Mouse (Mus musculus) thymus, postnatal 25 days (tissue): ENCODE results near the gene Map4k5.

Experiments
- DNase-seq: peaks from one replicate; pipeline ENCODE4 v3.0.0; 2022

Gene Map4k5

DNA sequence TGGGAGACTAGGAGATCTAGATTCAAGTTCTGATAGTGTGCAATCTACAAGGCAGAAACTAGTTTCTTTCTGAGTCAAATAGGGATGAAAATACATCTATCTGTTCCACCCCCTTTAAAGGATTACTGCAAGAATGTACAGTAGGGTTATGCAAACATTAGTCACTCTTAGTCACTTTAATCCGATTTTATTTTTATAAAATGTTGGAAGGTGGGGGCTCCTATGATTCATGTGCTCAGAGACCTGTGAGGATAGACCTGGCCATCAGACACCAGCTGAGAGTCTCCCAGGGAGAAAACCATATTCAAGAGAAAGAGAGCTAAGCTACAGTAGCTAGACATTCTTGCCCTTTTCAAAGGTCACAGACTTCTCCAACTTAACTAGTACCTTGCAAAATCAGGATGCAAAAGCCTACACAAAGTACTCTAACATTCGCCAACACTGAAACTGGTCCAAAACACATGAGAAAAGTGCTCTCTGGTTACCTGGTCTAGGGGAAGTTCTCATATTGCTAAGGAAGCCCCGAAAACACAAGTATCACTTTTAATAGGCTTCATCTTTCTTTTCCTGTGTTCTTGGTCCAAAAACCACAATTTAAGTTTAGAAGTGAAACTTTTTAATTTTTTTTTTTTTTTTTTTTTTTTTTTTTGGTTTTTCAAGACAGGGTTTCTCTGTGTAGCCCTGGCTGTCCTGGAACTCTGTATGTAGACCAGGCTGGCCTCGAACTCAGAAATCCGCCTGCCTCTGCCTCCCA is 7.7 kb downstream of the Map4k5 start:
- no peak for DNase-seq

DNA sequence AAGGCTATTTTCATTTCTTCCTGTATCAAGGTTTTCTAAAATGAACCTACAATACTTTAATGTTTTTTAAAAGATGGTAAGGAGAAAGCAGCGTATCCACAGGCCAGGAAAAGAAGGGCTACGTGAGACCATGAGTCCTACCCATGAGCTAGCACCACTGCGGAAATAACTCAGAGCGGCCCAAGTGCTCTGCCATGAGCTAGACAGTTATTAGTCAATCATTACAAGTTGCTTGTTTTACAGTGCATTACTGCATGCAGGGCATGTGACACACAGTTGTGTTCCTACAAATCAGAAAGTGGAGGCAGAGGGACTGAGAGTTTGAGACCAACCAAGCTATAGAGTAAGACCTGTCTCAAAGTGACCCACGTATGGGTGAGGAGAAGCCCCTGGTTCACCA is 8.9 kb downstream of the Map4k5 start:
- no peak for DNase-seq

DNA sequence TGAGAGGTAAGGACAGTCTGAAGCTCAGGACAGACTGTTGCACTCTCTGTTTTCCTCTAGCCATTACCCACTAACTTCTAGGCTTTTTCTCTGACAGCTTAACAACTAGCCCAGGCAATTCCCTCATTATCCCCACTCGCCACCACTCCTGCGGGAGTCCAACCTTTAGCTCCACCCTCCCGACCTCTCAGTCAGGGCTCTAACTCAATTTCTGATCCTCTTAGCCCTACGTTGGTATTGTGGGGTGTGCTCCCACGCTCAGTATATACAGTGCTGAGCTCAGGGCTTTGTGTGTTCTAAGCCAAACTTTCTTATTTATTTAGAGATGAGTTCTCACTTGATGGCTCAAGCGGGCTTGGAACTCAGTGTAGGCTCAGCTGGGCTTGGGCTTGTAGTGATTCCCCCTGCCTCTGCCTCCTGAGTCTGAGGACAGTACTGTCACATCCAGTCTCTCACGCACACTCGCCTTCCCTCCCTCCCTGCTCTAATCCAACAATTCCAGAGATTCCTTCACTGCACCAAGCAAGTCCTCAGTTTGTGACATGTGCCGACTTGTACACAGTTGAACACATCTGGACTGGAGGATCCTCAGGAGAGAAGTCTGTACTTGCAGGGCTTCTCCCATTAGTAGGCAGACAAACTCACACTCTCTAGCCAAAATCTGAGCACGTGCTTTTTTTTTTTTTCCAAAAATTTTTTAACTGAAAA is 11.6 kb downstream of the Map4k5 start:
- DNase-seq = no peak

DNA sequence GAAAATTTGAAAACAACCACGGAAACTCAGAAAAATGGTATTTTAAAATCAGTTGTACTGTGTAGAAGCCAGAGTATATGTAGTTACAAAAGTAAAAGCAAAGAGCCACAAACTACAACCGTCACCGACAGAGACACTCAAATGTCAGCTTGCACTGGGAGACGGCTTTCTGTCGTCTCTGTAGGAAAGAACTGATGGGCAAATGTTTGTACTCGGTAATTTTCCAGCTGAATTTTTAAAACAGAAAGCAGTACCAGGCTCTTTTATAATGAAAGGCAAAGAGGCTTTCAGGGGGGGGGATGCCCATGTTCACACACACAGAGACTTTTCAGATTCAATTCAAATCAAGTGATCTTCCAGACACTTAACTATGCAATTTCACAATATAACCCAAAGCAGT is 13.3 kb downstream of the Map4k5 start:
- DNase-seq = no peak

DNA sequence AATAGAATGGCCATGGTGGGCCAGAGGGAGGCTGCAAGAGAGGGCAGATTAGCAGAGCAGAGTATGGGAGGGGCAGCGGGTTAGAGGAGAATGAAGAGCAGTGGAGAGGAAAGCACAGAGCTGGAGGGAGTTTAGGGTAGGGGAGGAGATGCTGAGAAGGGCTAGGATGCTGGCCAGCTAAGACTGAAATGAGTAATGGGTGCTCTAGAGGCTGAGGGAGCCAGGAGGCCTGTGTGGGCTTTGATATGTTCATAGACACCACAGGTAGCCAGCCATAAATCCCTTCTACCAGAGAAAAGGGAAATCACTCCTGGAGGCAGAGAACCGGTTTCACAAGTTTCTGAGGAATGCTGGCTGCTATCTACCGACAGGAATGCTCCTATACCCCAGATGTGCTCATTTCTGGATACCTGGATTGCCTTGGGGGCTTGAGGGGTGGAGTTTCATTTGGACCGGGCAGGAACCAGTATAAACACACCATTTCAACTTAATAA is 13.8 kb downstream of the Map4k5 start:
- no peak for DNase-seq

DNA sequence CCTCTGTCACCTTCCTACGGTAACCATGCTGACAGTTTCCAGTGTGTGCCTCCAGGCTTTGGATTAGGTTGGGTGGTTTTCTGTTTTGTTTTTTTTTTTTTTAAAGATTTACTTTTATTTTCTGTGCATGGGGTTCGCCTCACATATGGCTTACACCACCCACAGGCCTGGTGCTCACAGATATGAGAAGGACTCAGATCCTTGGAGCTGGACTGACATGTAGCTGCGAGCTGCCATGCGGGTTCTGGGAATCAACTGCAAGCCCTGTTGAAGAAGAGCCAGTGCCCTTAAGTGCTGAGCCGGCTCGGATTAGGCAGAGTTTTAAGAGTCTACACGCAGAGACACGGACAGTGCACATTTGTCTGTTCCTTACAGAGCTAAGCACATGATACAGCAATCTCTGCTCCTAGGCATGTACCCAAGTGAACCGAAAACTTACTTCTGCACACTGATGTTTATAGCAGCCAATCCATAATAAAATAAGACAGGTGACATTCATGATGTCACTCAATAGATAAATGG is 15.1 kb downstream of the Map4k5 start:
- no peak for DNase-seq

DNA sequence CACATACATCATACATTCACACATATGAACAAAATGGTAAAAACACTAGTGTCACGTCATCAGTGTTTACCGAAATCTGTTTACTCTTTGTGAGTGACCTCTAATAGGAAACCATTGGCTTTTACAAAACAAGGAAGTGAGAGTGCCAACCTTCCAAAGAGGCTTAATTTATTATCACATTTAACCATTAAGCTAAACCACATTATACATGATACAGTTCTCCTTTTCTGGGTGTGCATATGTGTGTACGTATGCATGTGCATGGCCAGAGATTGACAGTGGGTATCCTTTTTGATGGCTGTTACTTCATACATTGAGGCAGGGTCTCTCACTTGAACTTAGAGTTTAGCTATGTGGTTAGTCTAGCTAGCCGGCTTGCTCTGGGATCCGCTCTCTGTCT is 21.4 kb downstream of the Map4k5 start:
- no peak for DNase-seq

DNA sequence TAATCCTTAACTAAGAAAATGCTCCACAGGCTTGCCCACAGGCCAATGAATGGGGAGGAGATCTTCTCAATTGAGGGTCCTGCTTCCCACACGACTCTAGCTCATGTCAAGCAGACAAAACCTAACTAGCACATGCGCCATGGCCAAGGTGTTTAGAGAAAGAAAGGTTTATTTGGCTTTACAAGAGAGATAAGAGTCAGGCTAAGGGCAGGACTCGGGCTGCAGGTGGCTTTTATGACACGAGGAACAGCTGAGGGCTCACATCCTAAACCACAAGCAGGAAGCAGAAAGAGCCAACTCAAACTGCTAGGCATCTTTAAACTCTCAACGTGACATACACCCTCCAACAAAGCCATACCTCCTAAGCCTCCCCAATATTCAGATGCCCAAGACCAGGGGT is 25.7 kb downstream of the Map4k5 start:
- DNase-seq = peak; percentile 51

DNA sequence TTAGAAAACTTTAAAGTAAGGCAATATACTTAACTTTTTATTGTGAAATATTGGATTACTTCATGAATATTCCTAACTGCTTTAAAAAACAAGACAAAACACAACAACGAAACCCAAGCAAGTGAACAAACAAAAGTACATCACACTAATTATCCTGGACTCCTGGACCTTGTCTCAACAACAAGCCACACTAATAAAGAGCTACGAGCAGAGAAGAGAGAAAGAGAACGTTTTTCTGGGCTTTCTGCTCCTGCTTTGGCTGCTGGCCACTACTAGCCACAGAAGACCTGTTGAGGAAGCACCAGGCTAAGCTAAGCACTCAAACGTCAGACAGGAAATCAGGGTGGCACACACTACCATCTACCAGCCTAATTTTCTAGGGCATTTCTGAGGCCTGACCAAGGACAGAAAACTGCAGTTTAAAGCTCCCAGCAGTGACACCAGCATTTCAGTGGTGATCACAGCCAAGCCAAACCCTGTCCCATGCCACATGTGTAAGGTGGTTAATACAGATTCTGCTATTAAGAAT is 28.8 kb downstream of the Map4k5 start:
- peak; percentile 12 for DNase-seq

DNA sequence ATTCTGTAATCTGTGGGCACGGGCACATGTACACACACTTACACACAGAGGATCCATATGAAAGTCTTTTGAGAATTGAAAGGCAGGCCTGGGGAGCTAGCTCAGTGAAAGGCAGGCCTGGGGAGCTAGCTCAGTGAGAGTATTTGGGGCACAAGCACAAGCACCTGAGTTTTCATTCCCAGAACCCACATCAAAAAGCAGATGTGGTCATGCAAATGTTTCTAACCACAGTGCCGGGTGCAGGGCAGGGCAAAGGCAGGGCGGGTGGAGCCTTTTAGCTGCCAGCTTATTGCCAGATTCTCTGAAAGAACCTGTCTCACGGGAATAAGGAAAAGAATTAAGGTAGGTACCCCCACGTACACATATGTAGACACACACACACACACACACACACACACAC is 29.5 kb downstream of the Map4k5 start:
- peak; percentile 78 for DNase-seq

DNA sequence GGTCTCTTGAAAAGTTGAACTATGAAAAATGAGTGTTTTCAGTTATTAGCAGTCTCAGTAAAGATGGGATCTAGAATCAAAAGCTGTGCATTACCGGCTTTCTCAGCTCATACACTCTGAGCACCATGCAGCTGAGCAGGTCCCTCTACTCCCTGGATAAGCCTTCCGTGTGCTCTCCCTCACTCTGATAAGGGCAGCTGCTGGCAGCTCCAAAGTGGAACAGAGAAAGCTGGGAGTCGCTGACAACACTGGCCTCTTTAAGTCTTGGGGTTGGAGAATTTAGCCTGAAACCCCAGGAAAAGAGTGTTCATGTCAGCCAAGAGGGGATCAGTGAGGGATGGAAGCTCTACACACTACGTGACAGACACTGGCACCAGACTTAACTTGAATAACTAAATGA is 34.2 kb downstream of the Map4k5 start:
- no peak for DNase-seq

DNA sequence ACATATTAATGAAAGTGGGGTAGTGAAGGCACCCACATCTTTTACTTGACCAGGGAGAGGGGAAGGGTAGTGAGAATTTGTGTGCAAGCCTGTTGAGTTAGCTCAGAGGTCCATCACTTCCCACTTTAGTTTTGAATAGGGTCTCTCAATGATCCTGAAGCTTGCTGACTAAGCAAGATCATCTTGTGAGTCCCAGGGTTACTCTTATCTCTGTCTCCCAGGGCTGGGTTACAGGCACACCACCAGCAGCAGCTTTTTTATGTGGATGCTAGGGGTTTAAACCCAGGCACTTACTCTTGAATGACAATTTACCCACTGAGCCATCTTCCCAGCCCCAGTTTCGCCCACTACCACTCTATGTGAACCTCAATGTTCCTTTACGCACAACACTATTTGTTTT is 35.4 kb downstream of the Map4k5 start:
- no peak for DNase-seq

DNA sequence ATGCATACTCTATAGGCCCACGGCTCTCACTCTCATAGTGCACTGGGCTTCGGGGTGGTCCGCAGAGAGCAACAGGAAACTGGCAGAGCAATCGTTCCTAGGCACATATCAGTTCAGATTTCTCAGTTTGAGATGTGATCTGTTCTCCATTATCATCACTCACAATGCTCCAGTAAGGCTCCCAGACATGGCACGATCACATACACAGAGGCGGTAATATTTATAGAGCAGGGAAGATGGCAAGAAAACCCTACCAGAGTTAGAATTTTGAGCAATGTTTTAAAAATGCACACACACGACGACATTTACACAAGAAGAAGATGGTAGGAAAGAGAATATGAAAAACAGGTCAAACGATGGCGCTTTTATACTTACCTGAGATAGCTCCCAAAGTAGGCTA is 36.6 kb downstream of the Map4k5 start:
- DNase-seq = no peak

DNA sequence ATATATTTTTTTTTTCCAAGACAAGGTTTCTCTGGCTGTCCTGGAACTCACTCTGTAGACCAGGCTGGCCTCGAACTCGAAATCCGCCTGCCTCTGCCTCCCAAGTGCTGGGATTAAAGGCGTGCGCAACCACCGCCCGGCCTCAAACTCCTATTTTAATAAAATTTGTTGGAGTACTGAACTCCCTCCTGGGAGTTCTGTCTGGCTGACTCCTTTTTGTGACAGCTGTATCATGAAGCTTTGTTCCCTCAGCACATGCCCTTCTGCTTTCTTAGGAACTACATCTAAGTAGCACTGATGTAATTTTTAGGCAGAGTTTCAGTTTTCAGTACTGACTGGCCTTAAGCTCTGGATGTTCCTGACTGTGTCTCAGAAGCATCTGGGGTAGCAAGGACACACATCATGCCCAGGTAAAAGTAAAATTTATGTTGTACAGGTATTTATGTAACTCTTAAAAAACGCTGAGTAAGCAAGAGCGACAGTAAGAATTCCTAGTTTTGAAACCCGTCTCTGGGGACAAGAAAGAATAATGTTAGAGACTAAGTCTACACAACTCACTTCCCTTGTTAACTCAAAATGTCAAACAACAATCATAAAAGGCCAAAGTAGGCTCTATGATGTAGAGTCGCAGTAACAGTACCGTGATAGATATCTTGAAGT is 37.2 kb downstream of the Map4k5 start:
- DNase-seq = no peak

DNA sequence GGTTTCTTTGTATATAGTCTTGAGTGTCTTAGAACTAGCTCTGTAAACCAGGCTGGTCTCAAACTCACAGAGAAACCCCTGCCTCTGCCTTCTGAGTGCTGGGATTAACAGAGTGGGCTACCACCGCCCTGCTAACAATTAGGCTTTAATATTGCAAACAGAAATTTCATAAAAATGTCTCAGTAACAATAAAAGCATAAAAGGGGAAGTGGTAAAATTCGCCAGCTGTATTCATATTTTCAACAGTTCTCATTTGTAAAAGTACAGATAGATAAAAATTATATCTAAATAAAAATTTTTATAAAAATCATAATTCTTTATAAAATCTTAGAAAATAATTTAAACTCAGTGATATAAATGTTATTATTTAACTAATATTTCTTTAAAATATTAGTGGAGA is 39.1 kb downstream of the Map4k5 start:
- DNase-seq = no peak

DNA sequence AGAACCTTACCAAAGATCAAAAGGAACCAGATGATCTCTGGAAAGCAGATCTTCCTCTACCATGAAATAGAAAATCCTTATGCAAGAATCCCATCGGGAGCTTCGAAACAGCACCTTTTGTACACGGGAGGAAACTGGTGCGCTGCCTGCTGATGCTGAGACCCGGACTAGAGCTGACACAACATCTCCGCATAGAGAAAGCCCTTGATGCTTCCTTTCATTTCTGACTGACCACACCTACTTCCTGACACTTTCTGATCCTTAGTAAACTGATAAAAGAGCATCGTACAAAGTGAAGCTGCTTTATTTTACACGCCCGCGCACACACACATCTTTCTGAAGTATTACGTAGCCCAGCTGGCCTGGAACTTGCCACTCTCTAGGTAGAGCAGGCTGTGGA is 39.6 kb downstream of the Map4k5 start:
- no peak for DNase-seq

DNA sequence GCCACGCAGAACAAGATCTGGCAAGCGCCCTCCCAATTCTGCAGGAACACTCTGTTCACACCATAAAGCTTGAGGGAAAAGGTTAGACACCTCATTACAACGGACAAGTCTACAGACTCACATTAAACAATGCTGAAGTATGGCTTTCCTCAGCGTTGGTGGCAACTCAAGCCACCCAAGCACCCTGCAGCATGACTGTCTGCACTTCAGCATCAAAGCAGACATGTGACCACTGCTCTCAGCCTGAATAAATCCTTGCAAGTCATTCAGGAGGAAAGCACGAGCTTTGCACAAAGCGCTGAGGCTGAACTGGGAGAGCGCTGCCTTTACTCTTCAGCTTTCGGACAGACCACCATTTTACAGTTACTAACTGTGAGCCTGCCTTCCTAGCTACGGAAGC is 40.7 kb downstream of the Map4k5 start:
- no peak for DNase-seq

DNA sequence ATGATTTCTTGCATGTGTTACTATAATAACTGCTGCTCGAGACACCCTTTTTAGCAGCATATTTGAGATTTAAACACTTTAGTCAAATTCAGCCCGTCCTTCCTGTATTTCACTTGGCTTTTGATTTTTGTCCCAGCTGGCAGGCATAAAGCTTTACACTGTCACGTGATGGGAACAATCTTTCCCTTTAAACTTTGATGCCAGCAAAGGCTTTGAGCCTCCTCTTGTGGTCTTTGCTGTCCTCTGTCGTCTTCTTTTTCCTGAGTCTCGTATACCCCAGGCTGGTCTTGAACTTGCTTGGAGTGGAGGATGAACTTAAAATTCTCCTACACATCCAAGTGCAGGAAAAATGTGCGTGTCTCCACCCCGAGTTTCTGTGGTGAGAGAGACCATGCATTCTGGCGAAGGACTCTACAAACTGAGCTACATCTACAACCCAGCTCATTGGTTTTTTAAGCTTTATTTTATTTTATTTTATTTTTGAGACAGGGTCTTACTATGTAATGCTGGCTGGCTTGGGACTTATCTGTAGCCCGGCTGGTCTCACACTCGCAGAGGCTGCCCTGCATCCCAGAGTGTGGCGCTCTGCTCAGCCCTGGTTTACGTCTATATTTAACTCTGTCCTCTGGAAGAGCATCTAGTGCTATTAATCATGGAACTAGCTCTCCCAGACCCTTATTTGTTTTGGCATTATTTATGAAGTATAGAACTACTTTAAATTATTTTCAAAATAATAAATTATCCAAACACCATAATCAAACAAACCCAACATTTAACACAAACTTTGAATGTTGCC is 44.7 kb downstream of the Map4k5 start:
- no peak for DNase-seq

DNA sequence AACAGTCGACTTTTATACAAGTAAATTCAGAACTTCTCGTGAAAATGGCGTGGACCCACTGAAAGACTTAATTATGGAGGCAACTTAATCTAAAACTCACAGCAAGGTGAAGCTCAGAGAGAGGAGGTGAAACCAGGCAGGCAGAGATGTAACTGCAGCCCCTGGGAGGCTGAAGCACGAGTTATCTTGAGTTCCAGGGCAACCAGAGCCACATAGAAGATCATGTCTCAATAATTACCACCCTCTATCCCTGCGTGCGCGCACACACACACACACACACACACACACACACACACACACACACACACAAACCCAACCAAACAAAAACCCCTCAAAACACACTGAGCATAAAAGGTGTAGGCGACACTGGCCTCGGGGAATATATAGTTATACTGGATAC is 46.5 kb downstream of the Map4k5 start:
- DNase-seq = no peak

DNA sequence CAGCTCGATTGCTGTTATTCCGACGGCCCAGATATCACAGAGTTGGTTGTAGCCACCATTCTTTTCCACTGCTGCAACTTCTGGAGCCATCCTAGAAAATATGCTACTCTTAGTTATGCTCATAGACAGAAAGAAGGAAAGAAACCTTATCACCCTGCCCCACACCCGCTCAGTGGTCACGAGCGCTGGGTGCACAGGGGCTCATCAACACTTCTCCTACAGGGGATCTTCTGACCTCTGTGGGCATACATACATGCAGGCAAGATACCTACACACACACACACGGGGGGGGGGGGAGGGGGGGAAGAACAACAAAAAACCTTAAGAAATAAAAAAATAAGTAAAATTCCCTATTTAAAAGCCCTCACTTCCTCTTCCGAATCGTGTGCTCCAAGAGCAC is 47.3 kb downstream of the Map4k5 start:
- no peak for DNase-seq

DNA sequence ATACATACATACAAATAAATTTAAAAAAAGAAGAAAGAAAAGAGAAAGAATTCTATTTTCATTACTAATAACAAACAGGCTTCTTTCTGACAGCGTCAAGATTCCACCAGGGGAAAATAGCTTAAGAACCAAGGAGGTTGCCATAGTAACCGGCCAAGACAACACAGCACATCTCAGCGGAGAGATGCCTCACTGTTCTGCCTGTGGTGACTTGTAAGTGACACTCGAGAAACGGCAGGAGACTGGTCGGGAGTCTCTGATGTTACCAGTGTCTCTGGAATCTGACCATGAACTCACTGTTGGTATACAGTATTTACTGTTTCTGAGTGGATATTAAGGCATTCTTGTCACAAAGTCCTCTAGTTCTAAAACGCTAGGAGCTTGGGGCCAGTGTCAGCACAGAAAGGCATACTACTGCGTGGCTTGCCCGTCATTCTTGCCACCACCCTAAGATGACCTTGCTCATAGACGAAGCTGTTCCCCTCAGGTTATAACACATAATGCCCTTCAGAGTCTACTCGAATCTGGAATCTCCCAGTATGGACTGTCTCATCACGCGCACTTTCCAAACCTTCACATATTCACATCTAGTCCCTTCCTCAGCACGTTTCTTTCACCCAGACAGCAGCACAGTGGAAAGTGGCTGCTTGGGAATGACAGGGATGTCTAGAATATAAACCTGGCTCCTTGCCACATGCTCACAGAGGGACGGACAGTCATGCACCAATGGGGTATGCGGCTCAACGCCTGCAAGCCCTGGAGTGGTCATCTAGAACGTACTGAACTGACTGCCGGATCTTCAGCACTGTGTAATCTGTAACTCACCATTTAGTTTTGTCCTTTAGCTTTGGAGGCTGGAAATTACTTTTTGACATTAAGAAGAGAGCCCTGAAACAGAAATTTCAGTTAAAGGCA is 49.2 kb downstream of the Map4k5 start:
- DNase-seq = no peak

DNA sequence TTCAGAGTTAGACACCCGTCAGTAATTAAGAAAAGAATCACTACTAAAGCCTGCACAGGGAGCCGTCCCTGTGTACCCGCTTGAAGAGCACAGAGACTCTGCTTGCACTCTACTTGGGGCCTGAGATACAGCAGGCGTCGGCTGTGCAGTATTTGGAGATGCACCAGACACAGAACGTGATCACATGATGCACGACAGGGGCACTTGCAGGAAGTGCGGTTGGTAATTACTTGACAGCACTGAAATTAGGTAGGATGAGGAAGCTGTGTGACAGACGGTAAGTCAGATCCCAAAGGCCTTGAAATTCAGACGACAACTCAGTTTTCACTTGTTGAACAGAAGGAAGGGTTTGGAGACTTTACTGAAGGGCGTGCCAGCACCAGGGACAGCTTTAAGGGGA is 54.6 kb downstream of the Map4k5 start:
- DNase-seq = peak; percentile 47
